Mouse (Mus musculus): ENCODE measurements around the gene Frs2. TPM values are rescaled to one million over a fixed set of nuclear protein-coding genes. Genes with fewer than 3 reads are reported as not detected.
A peak's percentile ranks its signal among the peaks of the same experiment; 100 is the strongest.
"Not testable (repeated sequence)": the region's sequence is repeated elsewhere in the genome, so short reads cannot be mapped to it uniquely, and the experiment has no call there.

Gene Frs2
- polyA plus RNA-seq, 2 experiments, result 8.8 to 9.2 TPM

DNA sequence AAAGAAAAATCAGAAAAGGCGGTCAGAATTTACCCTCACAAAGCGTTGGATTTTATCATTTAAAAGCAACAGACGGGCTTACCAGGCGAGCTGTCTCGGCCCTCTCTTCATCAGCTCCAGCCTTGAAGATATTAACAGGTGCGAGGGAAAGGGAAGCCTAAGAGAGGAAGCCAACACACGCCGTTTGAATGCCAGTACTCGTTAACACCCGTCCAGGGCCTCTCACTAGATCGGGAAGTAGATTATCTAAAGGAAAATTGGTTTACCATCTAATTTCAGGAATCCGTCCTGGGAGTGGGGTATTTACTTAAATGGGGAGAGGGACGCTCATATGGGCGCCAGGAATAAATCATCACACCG is 85.5 kb downstream of the Frs2 start:
- ATAC-seq (ENCODE audit: insufficient read depth), result peak; percentile 48
- peak overlapping the region; percentile 85 for H3K4me3 ChIP-seq (ENCODE audit: insufficient read depth in 1 of 2, low read depth in 2 of 2, low read length in 2 of 2)
- H3K27me3 ChIP-seq (ENCODE audit: control insufficient read depth, insufficient read depth, low read length), result no peaks in the 10 kb centered on the region
- TF ChIP-seq EP300 (IDR thresholded peaks at IDR 0.05; ENCODE audit: low read depth) (no peak), CTCF (IDR thresholded peaks at IDR 0.05; ENCODE audit: low read depth) (no peak)
- H3K36me3 ChIP-seq (replicated peaks; ENCODE audit: control insufficient read depth, insufficient read depth, low read depth), result peaks cover 42% of the 10 kb centered on the region
- no peaks in the 10 kb centered on the region; a peak in 2 of 4 replicates for H3K4me1 ChIP-seq (replicated peaks; ENCODE audit: control insufficient read depth in 2 of 2, insufficient read depth in 2 of 2, low read length in 1 of 2)
- 1% methylated on average over 15 of the region's 15 CpGs for WGBS (ENCODE audit: insufficient replicate concordance)
- peak overlapping the region; percentile 80 for H3K4me2 ChIP-seq (ENCODE audit: low read depth)
- DNase-seq (ENCODE audit: low read depth in 3 of 3, low spot score in 3 of 3), result no peak
- no peaks in the 10 kb centered on the region for H3K9me3 ChIP-seq (ENCODE audit: control insufficient read depth, low read length)
- peak overlapping the region; percentile 80 for H3K9ac ChIP-seq (replicated peaks)
- H3K27ac ChIP-seq, result peak overlapping the region; percentile 76

DNA sequence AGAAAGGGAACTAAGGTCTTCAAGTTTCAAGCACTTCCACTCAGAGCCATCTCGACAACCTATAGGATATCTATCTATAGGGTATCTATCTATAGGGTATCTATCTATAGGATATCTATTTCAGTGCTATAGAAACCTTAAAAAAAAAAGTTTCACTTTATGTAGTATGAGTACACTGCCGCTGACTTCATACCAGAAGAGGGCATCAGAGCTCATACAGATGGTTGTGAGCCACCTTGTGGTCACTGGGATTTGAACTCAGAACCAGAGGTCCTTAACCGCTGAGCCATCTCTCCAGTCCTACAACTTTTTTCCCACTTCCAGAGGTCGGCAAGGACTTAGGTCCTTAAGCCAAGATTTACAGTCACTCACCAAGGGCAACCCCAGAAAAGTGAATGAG is 92.7 kb downstream of the Frs2 start:
- WGBS (ENCODE audit: insufficient replicate concordance), result 73% methylated on average over 4 of the region's 4 CpGs
- no peak for ATAC-seq (ENCODE audit: insufficient read depth)
- DNase-seq (ENCODE audit: low read depth in 3 of 3, low spot score in 3 of 3), result no peak
- Histone ChIP-seq H3K4me1 (replicated peaks; ENCODE audit: control insufficient read depth in 2 of 2, insufficient read depth in 2 of 2, low read length in 1 of 2) (no peaks in the 10 kb centered on the region), H3K27me3 (ENCODE audit: control insufficient read depth, insufficient read depth, low read length) (no peaks in the 10 kb centered on the region), H3K4me2 (ENCODE audit: low read depth) (no peak overlapping the region), H3K36me3 (replicated peaks; ENCODE audit: control insufficient read depth, insufficient read depth, low read depth) (peaks cover 99% of the 10 kb centered on the region), H3K9ac (replicated peaks) (no peak overlapping the region), H3K27ac (no peak overlapping the region), H3K4me3 (ENCODE audit: insufficient read depth in 1 of 2, low read depth in 2 of 2, low read length in 2 of 2) (no peak overlapping the region), H3K9me3 (ENCODE audit: control insufficient read depth, low read length) (no peaks in the 10 kb centered on the region)
- TF ChIP-seq EP300 (IDR thresholded peaks at IDR 0.05; ENCODE audit: low read depth), result no peak
- 0 out of 2 replicates have a peak, but pooled peaks have one; percentile 37 for TF ChIP-seq CTCF (IDR thresholded peaks at IDR 0.05; ENCODE audit: low read depth)

DNA sequence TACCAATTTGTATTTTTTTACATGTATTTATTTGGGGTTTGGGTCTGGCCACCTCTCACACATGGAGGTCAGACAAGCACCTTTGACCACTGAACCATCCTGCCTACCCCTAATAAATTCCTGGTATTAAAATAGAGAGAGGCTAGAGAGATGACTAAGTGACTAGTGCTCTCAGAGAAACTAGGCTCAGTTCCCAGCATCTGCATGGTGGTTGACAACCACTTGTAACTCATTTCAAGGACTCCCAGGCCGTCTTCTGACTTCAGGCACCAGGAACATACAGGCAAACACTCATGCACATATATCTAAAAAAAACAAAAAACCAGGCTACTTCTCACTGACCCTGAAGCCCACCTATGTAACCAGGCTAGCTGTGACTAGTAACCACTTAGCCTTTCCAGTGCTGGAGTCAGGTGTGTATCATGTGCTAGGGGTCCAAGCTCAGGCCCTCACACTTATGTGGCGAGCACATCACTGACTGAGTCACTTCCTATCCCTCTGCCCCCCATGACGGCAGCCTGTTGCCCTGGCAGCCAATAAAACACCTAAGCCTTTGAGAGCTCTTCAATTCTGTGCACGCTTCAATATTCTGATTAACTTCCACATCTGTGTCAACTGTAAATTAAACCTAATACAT is 98.3 kb downstream of the Frs2 start:
- Histone ChIP-seq H3K4me3 (ENCODE audit: insufficient read depth in 1 of 2, low read depth in 2 of 2, low read length in 2 of 2) (no peak overlapping the region), H3K4me1 (replicated peaks; ENCODE audit: control insufficient read depth in 2 of 2, insufficient read depth in 2 of 2, low read length in 1 of 2) (no peaks in the 10 kb centered on the region; a peak in 1 of 4 replicates), H3K27ac (no peak overlapping the region), H3K4me2 (ENCODE audit: low read depth) (no peak overlapping the region), H3K27me3 (ENCODE audit: control insufficient read depth, insufficient read depth, low read length) (no peaks in the 10 kb centered on the region), H3K36me3 (replicated peaks; ENCODE audit: control insufficient read depth, insufficient read depth, low read depth) (peaks cover 57% of the 10 kb centered on the region), H3K9ac (replicated peaks) (no peak overlapping the region), H3K9me3 (ENCODE audit: control insufficient read depth, low read length) (no peaks in the 10 kb centered on the region)
- no peak for DNase-seq (ENCODE audit: low read depth in 3 of 3, low spot score in 3 of 3)
- TF ChIP-seq EP300 (IDR thresholded peaks at IDR 0.05; ENCODE audit: low read depth), result no peak
- no peak for TF ChIP-seq CTCF (IDR thresholded peaks at IDR 0.05; ENCODE audit: low read depth)
- ATAC-seq (ENCODE audit: insufficient read depth), result no peak
- 67% methylated on average over 4 of the region's 4 CpGs for WGBS (ENCODE audit: insufficient replicate concordance)

DNA sequence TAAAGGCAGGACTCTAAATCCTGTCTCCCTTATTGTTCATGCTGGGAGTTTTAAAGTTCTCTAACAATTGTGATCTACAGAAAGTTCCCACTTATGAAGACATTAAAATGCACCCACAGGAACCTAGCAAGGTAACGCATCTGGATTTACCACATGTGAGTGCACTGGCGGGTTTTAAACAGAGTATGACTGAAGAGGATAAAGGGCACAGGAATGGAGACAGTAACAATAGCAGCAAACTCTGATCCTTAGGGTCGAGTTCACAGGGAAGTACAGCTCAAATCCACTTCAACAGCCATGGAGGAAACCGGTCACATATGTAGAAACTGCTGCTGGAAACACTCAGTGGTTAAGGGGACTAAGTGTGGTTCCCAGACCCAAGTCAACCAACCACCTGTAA is 99.1 kb downstream of the Frs2 start:
- peaks cover 48% of the 10 kb centered on the region for H3K36me3 ChIP-seq (replicated peaks; ENCODE audit: control insufficient read depth, insufficient read depth, low read depth)
- no peak for ATAC-seq (ENCODE audit: insufficient read depth)

DNA sequence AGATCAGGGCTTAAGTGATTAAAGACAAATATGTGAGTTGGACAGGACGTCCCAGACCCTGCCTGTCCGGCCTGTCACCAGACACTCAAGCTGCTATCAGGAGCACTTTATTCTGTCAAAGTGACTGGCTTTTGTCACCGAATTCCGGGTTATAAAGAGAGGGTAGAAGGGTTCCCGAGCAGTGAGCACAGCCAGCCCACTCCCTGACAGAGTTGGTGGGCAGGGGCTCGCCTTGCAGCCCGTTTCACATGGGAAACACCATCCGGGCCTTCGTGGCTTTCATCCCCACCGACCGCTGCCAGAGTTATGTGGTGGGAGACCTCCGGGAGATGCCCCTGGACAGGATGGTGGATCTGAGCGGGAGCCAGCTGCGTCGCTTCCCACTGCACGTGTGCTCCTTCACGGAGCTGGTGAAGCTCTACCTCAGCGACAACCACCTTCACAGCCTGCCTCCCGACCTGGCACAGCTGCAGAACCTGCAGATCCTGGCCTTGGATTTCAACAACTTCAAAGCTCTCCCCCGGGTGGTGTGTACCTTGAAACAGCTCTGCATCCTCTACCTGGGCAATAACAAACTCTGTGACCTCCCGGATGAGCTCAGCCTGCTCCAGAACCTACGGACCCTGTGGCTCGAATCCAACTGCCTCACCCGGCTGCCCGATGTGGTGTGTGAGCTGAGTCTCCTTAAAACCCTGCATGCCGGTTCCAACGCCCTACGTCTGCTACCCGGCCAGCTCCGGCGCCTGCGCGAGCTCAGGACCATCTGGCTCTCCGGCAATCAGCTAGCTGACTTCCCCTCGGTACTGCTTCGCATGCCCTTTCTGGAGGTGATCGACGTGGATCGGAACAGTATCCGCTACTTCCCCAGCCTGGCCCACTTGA is 102.9 kb downstream of the Frs2 start, which contains the start of gene Lrrc10:
TSS of gene Lrrc10 (plus strand) at position 167 of the 882 bp plus-strand sequence.
- no peak within 1 kb of the TSS for H3K4me3 ChIP-seq (ENCODE audit: insufficient read depth in 1 of 2, low read depth in 2 of 2, low read length in 2 of 2)

More for the DNA sequence above, 99.1 kb downstream of the Frs2 start:
- Histone ChIP-seq H3K27me3 (ENCODE audit: control insufficient read depth, insufficient read depth, low read length) (no peaks in the 10 kb centered on the region), H3K4me2 (ENCODE audit: low read depth) (no peak overlapping the region), H3K9me3 (ENCODE audit: control insufficient read depth, low read length) (no peaks in the 10 kb centered on the region), H3K9ac (replicated peaks) (no peak overlapping the region), H3K27ac (no peak overlapping the region), H3K4me3 (ENCODE audit: insufficient read depth in 1 of 2, low read depth in 2 of 2, low read length in 2 of 2) (no peak overlapping the region), H3K4me1 (replicated peaks; ENCODE audit: control insufficient read depth in 2 of 2, insufficient read depth in 2 of 2, low read length in 1 of 2) (peaks cover 0 to under 1% of the 10 kb centered on the region in 2 experiments; a peak in 1 of 4 replicates)
- no peak for DNase-seq (ENCODE audit: low read depth in 3 of 3, low spot score in 3 of 3)
- TF ChIP-seq EP300 (IDR thresholded peaks at IDR 0.05; ENCODE audit: low read depth) (no peak), CTCF (IDR thresholded peaks at IDR 0.05; ENCODE audit: low read depth) (no peak)
- WGBS (ENCODE audit: insufficient replicate concordance), result 69% methylated on average over 4 of the region's 4 CpGs

DNA sequence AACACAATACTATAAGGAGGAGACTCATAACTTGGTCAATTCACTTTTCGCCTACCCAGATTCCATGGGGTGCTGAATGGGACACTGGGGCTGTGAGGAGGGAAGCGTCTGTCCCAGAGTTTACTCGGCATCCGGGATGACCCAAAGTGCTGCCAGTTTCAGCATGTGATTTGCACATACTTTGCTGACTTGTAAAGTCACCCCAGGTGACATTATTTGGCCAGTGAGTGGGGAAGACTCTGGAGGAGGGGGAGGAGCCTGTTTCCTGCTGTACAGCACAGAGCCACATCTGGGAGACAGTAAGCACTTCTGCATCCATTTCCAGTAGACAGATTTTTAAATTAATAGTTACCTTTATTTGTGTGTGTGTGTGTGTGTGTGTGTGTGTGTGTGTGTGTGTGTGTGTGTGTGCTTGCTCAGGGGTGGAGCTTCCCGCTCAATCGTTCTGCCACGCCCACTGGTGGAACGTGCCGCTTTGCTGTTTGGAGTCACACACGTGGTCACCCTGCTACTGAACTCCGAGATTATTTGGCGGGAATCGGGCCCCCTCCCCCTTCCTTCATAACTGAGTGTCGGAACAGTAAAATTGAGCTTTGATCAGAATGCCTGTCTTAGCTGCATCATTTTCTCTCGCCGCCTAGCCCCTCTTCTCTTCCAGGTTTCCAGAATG is 104.7 kb downstream of the Frs2 start:
- DNase-seq (ENCODE audit: low read depth in 3 of 3, low spot score in 3 of 3) (peak in 2 of 3 experiments; percentile 6 to 17), ATAC-seq (ENCODE audit: insufficient read depth) (peak; percentile 53; the same call in 1 of the 2 replicates)
- H3K27ac ChIP-seq; H3K36me3 ChIP-seq (replicated peaks; ENCODE audit: control insufficient read depth, insufficient read depth, low read depth); H3K4me3 ChIP-seq (ENCODE audit: insufficient read depth in 1 of 2, low read depth in 2 of 2, low read length in 2 of 2); H3K9me3 ChIP-seq (ENCODE audit: control insufficient read depth, low read length); H3K4me1 ChIP-seq (replicated peaks; ENCODE audit: control insufficient read depth in 2 of 2, insufficient read depth in 2 of 2, low read length in 1 of 2); H3K27me3 ChIP-seq (ENCODE audit: control insufficient read depth, insufficient read depth, low read length); H3K9ac ChIP-seq (replicated peaks): not testable (repeated sequence)
- peak overlapping the region; percentile 5; the same call in 1 of the 2 replicates for H3K4me2 ChIP-seq (ENCODE audit: low read depth)
- 34% methylated on average over 16 of the region's 16 CpGs for WGBS (ENCODE audit: insufficient replicate concordance)

More for the DNA sequence above, 102.9 kb downstream of the Frs2 start, which contains the start of gene Lrrc10:
- no peak for DNase-seq (ENCODE audit: low read depth in 3 of 3, low spot score in 3 of 3)
- no peaks in the 10 kb centered on the region for H3K27me3 ChIP-seq (ENCODE audit: control insufficient read depth, insufficient read depth, low read length)
- H3K9me3 ChIP-seq (ENCODE audit: control insufficient read depth, low read length), result no peaks in the 10 kb centered on the region
- no peak within 1 kb of the TSS for H3K27ac ChIP-seq
- peaks cover 0 to 3% of the 10 kb centered on the region in 2 experiments; a peak in 2 of 4 replicates for H3K4me1 ChIP-seq (replicated peaks; ENCODE audit: control insufficient read depth in 2 of 2, insufficient read depth in 2 of 2, low read length in 1 of 2)
- H3K9ac ChIP-seq (replicated peaks), result no peak within 1 kb of the TSS
- H3K36me3 ChIP-seq (replicated peaks; ENCODE audit: control insufficient read depth, insufficient read depth, low read depth), result peaks cover 10% of the 10 kb centered on the region
- whole genome bisulfite sequencing (ENCODE audit: insufficient replicate concordance), result 43% methylated on average over 40 of the region's 40 CpGs
- TF ChIP-seq EP300 (IDR thresholded peaks at IDR 0.05; ENCODE audit: low read depth) (no peak), CTCF (IDR thresholded peaks at IDR 0.05; ENCODE audit: low read depth) (no peak)
- no peak for ATAC-seq (ENCODE audit: insufficient read depth)
- no peak within 1 kb of the TSS for H3K4me2 ChIP-seq (ENCODE audit: low read depth)
